Mouse (Mus musculus): ENCODE measurements at regions not wholly inside any gene's neighbourhood (a gene's known extent, or its start where the extent isn't known, plus 50 kb on each side); places are given as distances from the start of the nearest gene placed in this dataset.

GRCm38 (mm10) chr4:33586290-33586614 lies 276.1 kb downstream of the Rngtt start:
- TF ChIP-seq CTCF (IDR thresholded peaks at IDR 0.05; ENCODE audit: low read depth, low read length) (no peak), EP300 (IDR thresholded peaks at IDR 0.05; ENCODE audit: insufficient read depth, low read depth, low read length) (no peak)
